Mouse (Mus musculus) ES-Bruce4 (cell line): ENCODE measurements at regions not wholly inside any gene's neighbourhood (a gene's known extent, or its start where the extent isn't known, plus 50 kb on each side); places are given as distances from the start of the nearest gene placed in this dataset.
"Not testable (repeated sequence)": the region's sequence is repeated elsewhere in the genome, so short reads cannot be mapped to it uniquely, and the experiment has no call there.

Source experiments
- H3K27ac ChIP-seq: 2 replicates; pipeline ENCODE4 v1.5.1; 2012; ENCODE audit warnings: low read length, inconsistent platforms; ENCODE audit not compliant: insufficient read depth
- H3K27me3 ChIP-seq: 2 replicates; pipeline ENCODE4 v1.6.1; 2012; ENCODE audit warnings: mild to moderate bottlenecking, low read length, inconsistent platforms; ENCODE audit not compliant: control insufficient read depth, poor library complexity, insufficient read depth, severe bottlenecking
- H3K36me3 ChIP-seq: 2 replicates; pipeline ENCODE4 v1.6.1; 2012; ENCODE audit warnings: inconsistent platforms, mild to moderate bottlenecking, low read length, moderate library complexity; ENCODE audit not compliant: control insufficient read depth, poor library complexity, insufficient read depth, severe bottlenecking
- H3K4me1 ChIP-seq: one replicate; pipeline ENCODE4 v1.8.1; 2011; ENCODE audit warnings: low read length; ENCODE audit not compliant: control insufficient read depth, insufficient read depth
- H3K4me3 ChIP-seq: 2 replicates; pipeline ENCODE4 v1.5.1; 2011; ENCODE audit warnings: low read depth, mild to moderate bottlenecking, low read length
- H3K9ac ChIP-seq: 2 replicates; pipeline ENCODE4 v1.6.1; 2012; ENCODE audit warnings: low read depth, mild to moderate bottlenecking, inconsistent platforms; ENCODE audit not compliant: poor library complexity, severe bottlenecking
- H3K9me3 ChIP-seq: replicated peaks from 2 replicates; pipeline ENCODE4 v1.6.1; 2012; ENCODE audit warnings: mild to moderate bottlenecking, low read length, inconsistent platforms; ENCODE audit not compliant: control insufficient read depth, poor library complexity, insufficient read depth, severe bottlenecking
- CTCF ChIP-seq: IDR thresholded peaks from one replicate; pipeline ENCODE4 v1.8.1; 2011; ENCODE audit warnings: low read depth, low read length
- EP300 ChIP-seq: IDR thresholded peaks from 2 replicates; pipeline ENCODE4 v1.6.1; 2011; ENCODE audit warnings: low read depth, low read length; ENCODE audit not compliant: insufficient read depth
- POLR2A ChIP-seq: IDR thresholded peaks from one replicate; pipeline ENCODE4 v1.8.1; 2011; ENCODE audit warnings: low read length; ENCODE audit not compliant: insufficient read depth

DNA sequence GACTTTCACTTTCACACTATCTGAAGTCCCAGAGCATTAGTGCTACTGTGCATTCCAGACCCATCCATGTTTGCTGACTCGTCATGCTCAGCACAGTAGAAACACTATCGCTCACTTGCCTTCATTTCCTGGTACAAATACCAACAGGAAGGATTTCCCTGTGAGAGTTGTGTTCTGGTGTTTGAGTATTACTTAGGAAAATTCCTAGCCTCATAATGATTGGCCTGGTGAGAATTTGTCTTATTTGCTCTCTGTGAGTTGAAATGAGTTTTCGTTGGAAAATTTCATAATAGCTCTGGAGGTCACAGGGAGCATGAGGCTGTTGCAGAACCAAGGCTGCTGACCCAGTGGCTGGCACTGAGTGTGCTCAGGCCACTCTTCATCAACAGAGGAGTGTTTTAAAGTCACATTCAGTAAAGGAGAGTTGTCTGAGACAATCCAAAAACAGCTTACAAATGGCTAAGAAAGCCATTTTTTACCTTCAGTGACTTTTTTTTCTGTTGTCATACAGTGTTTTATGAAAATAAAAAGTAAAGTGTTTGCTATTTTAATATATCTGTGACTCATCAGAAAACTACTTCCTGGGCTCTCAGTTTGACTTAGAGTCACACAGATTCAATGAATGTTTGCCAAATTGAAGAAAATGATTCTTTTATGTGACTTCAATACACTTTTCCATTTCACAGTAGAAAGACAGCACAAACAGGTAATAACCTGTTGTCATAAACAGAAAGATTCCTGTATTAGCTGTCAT lies 64.4 kb upstream of the Zcchc2 start:
- H3K27ac ChIP-seq, result no peak overlapping the region
- TF ChIP-seq EP300, result no peak
- TF ChIP-seq POLR2A, result no peak
- TF ChIP-seq CTCF, result no peak
- no peaks in the 10 kb centered on the region for H3K9me3 ChIP-seq
- H3K4me1 ChIP-seq, result no peaks in the 10 kb centered on the region
- no peaks in the 10 kb centered on the region for H3K36me3 ChIP-seq
- H3K4me3 ChIP-seq, result no peak overlapping the region
- no peaks in the 10 kb centered on the region; the same call in 1 of the 2 replicates for H3K27me3 ChIP-seq
- H3K9ac ChIP-seq, result no peak overlapping the region

DNA sequence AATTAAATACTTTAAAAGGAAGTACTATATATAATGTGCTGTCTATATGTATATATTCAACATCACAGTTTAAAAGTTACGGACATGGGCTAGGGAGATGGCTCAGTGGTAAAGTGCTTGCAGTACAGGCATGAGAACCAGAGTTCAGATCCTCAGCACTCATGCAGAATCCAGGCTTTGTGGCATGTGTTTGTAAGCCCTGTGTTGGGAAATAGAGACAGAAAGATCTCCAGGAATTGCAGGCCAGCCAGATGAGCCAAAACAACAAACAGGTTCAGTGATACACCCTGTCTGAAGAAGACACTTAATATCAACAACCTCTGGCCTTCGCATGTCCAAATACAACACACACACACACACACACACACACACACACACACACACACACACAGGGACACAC lies 63.3 kb upstream of the Zcchc2 start:
- Histone ChIP-seq H3K9me3 (no peaks in the 10 kb centered on the region), H3K27ac (no peak overlapping the region), H3K4me3 (no peak overlapping the region), H3K9ac (no peak overlapping the region), H3K4me1 (no peaks in the 10 kb centered on the region), H3K36me3 (no peaks in the 10 kb centered on the region), H3K27me3 (no peaks in the 10 kb centered on the region; the same call in 1 of the 2 replicates)
- TF ChIP-seq CTCF (no peak), POLR2A (no peak), EP300 (no peak)

DNA sequence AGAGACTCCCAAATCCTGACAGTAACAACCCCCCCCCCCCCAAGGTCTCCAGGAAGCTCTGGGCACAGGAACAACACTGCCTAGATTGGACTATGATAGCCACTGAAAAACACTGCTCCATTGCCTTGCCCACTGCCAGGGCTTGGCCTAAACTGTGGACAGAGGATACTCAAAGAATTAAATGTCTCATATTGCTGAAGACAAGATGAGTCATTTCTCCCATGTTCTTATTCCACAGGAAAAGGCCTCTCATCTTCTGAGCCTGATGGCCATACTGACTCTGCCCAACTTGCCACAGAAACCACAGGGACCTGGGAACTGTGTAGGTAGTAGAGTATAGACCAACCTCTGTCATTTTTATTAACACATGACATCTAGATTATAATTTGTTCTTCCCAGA lies 59.4 kb upstream of the Zcchc2 start:
- no peaks in the 10 kb centered on the region for H3K27me3 ChIP-seq
- H3K4me1 ChIP-seq, result no peaks in the 10 kb centered on the region
- H3K9me3 ChIP-seq, result no peaks in the 10 kb centered on the region
- no peaks in the 10 kb centered on the region for H3K36me3 ChIP-seq
- H3K4me3 ChIP-seq, result no peak overlapping the region
- H3K9ac ChIP-seq, result no peak overlapping the region
- H3K27ac ChIP-seq, result no peak overlapping the region
- TF ChIP-seq EP300, result no peak

DNA sequence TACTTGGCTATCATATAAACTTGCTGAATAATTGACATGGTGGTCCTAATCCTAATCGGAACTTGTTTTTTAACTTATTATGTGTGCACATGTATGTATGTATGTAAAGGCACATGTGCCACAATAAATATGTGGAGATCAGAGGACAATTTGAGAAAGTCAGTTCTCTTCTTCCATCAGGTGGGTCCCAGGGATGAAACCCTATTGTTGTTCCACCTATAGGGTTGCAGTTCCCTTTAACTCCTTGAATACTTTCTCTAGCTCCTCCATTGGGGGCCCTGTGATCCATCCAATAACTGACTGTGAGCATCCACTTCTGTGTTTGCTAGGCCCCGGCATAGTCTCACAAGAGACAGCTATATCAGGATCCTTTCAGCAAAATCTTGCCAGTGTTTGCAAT lies 56.0 kb upstream of the Zcchc2 start:
- H3K9me3 ChIP-seq, H3K4me1 ChIP-seq, H3K4me3 ChIP-seq, H3K27ac ChIP-seq, H3K27me3 ChIP-seq, H3K9ac ChIP-seq, H3K36me3 ChIP-seq: not testable (repeated sequence)
